Mouse (Mus musculus) heart, embryonic 10.5 days (tissue): ENCODE measurements around the gene Rtn4rl2. TPM values are rescaled to one million over a fixed set of nuclear protein-coding genes. Genes with fewer than 3 reads are reported as not detected.

Experiments
- DNase-seq: peaks from one replicate; pipeline ENCODE4 v3.0.0-alpha.2; 2017; ENCODE audit warnings: low spot score
- H3K27ac ChIP-seq: fragments of 300-500 bp; sonication (generic); 2 replicates; pipeline ENCODE4 v1.5.1; 2016; ENCODE audit warnings: mild to moderate bottlenecking
- H3K27me3 ChIP-seq: fragments of 300-500 bp; sonication (generic); 2 replicates; pipeline ENCODE4 v1.6.1; 2016; ENCODE audit warnings: mild to moderate bottlenecking; ENCODE audit not compliant: poor library complexity, insufficient read depth, severe bottlenecking
- H3K36me3 ChIP-seq: fragments of 300-500 bp; sonication (generic); 2 replicates; pipeline ENCODE4 v1.6.1; 2016; ENCODE audit warnings: mild to moderate bottlenecking, moderate library complexity
- H3K4me1 ChIP-seq: fragments of 300-500 bp; sonication (generic); 2 replicates; pipeline ENCODE4 v1.6.1; 2016; ENCODE audit warnings: mild to moderate bottlenecking
- H3K4me3 ChIP-seq: fragments of 300-500 bp; sonication (generic); 2 replicates; pipeline ENCODE4 v1.5.1; 2016; ENCODE audit warnings: mild to moderate bottlenecking, moderate library complexity
- H3K9me3 ChIP-seq: fragments of 300-500 bp; sonication (generic); 2 replicates; pipeline ENCODE4 v1.6.1; 2016; ENCODE audit warnings: mild to moderate bottlenecking, moderate library complexity
- WGBS: fragments of 180-500 bp; shearing (Covaris S2); methylation state at CpG from one replicate; pipeline ENCODE4 v1.1.7; 2016; 5-methylcytosine and 5-hydroxymethylcytosine counted together
- polyA plus RNA-seq: library from polyadenylated mRNA; unstranded; fragments of >200 nt; fragmentation: Nextera tagmentation; extraction: Ambion mirVana; gene quantifications from 2 replicates; pipeline ENCODE4 v1.2.1, GENCODE M21; 2016

Gene Rtn4rl2
- polyA plus RNA-seq, 1 experiment from 2014 or later: 0.88 TPM

DNA sequence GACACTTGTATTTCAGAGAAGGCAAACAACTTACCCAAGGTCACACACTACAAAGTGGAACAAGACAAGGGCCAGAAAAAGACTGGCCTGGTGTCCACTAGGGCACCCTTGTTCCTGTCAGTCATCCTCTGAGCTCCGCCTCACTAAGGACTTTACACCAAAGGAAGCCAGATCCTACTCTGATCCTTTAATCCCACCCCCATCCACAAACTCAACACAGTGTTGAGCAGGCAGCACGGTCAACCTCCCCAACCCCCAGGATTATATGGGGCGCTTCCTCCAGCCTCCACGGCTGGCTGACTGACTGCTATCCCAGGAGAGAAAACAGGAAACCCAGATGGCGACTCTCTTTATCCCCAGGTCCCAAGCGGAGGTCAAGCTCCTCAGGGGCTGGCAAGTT, 3.4 kb downstream of the Rtn4rl2 start:
- H3K9me3 ChIP-seq: no peaks in the 10 kb centered on the region
- H3K36me3 ChIP-seq: no peaks in the 10 kb centered on the region
- no peak for DNase-seq
- H3K27me3 ChIP-seq: peaks cover 99% of the 10 kb centered on the region
- WGBS: 3% methylated on average over 6 of the region's 6 CpGs
- H3K4me1 ChIP-seq: peaks cover 44% of the 10 kb centered on the region
- H3K4me3 ChIP-seq: peak overlapping the region; percentile 45
- H3K27ac ChIP-seq: peak overlapping the region; percentile 47; the same call in 1 of the 2 replicates

DNA sequence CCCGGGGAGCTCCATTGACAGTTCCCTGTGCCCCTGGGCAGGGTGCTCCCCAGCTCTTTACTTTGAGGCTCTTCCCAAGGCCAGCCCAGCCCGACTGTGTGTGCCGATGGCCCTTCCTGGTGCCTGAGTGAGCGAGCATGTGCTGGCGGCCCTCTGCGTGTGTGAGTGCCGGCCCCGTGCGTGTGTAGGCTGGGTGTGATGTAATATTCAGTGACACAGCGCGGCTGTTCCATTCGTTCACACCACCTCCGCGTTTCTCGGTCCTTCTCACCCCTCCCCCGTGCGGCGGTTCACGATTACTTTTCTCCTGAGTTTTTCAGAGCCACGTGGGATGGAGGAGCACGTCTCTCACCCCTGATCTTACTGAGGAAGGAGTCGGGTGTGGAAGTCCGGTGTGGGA, 3.9 kb downstream of the Rtn4rl2 start:
- no peaks in the 10 kb centered on the region for H3K36me3 ChIP-seq
- 3% methylated on average over 23 of the region's 23 CpGs for WGBS
- no peak for DNase-seq
- no peak overlapping the region for H3K27ac ChIP-seq
- peaks cover 98% of the 10 kb centered on the region for H3K27me3 ChIP-seq
- no peaks in the 10 kb centered on the region for H3K9me3 ChIP-seq
- H3K4me1 ChIP-seq: peaks cover 39% of the 10 kb centered on the region
- peak overlapping the region; percentile 45 for H3K4me3 ChIP-seq

DNA sequence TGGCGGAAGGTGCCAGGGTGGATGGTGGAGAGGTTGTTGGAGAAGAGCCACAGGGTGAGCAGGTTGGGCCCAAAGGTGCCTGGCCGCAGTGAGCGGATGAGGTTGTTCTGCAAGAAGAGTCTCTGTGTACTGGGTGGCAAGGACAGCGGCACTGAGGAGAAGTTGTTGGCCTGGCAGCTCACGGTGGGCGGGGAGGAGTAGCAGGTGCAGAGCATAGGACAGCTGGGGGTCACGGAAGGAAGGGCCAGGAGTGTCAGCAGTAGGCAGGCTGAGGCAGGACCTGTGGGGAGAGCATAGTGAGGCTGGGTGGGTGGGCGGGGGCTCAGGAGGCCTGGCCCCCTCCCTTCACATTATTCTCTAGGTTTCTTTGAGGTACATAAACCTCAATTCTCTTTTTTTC, 5.9 kb downstream of the Rtn4rl2 start:
- DNase-seq: no peak
- Histone ChIP-seq H3K27me3 (peaks cover 94% of the 10 kb centered on the region), H3K27ac (no peak overlapping the region), H3K9me3 (no peaks in the 10 kb centered on the region), H3K4me3 (no peak overlapping the region), H3K36me3 (no peaks in the 10 kb centered on the region), H3K4me1 (peaks cover 19% of the 10 kb centered on the region)
- 69% methylated on average over 8 of the region's 8 CpGs for WGBS

DNA sequence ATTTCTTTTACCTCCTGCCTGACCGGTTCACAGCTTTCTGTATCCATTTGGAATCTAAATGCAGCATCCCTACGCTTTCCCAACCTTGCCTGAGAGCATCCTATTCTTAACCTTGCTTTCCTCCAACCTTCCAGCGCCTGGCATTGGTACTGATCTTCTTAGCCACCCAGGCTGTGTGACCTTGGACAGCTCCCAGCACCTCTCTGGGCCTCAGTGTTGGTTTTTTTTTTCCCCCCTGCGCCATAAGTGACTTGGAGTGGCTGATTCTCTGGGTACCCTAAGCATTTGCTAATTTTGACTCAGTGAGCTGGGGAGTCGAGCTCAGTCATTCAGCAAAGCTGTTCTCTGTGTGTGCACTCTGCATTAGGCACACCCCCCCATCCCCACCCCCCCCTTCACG, 10.7 kb downstream of the Rtn4rl2 start:
- DNase-seq: no peak
- H3K27me3 ChIP-seq: peaks cover 94% of the 10 kb centered on the region
- no peaks in the 10 kb centered on the region for H3K9me3 ChIP-seq
- peaks cover 12% of the 10 kb centered on the region for H3K4me1 ChIP-seq
- no peaks in the 10 kb centered on the region for H3K36me3 ChIP-seq
- H3K4me3 ChIP-seq: no peak overlapping the region
- H3K27ac ChIP-seq: no peak overlapping the region
- WGBS: 36% methylated on average over 6 of the region's 6 CpGs

DNA sequence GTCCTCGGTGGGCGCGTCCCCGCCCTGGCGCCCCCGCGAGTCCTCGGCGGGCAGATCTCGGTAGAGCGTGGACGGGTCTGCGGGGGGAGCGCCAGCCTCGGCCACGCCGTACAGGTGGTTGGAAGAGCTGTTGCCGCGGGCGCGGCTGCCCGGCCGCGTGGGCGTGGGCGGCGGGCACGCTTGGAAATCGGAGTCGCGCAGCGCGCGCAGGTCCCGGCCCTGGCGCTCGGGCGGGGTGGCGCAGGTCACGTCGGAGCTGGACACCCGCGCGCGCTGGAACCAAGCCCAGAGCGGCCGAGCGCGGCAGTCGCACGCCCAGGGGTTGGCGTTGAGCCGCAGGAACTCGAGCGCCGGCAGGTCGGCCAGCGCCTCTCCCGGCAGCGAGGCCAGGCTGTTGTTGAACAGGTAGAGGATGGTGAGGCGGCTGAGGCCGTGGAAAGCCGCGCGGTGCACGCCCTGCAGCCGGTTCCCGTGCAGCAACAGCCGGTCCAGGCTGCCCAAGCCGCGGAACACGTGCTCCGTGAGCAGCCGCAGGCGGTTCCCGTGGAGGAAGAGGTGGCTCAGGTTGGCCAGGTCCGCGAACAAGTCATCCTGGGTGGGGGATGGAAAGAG, 14.3 kb downstream of the Rtn4rl2 start:
- Histone ChIP-seq H3K36me3 (no peaks in the 10 kb centered on the region), H3K9me3 (no peaks in the 10 kb centered on the region), H3K4me3 (peak overlapping the region; percentile 62), H3K27me3 (peaks cover 100% of the 10 kb centered on the region), H3K4me1 (peaks cover 12% of the 10 kb centered on the region), H3K27ac (peak overlapping the region; percentile 67)
- DNase-seq: no peak
- WGBS: 2% methylated on average over 69 of the region's 78 CpGs

DNA sequence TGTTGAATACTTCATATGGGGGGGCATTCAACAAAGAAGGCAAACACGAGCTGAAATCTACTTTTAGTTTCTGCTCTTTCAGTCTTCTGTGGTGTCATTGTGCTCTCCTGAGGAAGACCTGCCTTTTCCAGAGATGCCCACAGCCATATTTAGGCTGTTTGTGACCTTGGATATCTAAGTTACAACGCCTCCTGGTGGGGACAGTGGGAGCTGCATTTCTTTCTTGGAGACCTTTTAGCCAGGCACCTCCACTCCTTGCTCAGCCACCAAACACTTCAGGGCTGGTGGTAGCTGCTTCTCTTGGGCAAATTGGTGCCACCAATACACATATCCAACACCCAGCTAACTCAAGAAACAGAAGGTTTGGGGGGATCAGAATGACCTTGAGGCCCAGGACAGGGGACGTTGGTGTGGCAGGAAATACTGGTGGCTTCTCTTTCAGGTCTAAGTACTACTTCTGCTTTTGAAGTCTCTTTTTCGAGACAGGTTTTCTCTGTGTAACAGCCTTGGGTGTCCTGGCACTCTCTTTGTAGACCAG, 15.8 kb downstream of the Rtn4rl2 start:
- Histone ChIP-seq H3K4me1 (peaks cover 20% of the 10 kb centered on the region), H3K4me3 (no peak overlapping the region), H3K27me3 (peaks cover 100% of the 10 kb centered on the region), H3K9me3 (no peaks in the 10 kb centered on the region), H3K36me3 (no peaks in the 10 kb centered on the region), H3K27ac (no peak overlapping the region)
- WGBS: 53% methylated on average over 4 of the region's 4 CpGs
- no peak for DNase-seq

DNA sequence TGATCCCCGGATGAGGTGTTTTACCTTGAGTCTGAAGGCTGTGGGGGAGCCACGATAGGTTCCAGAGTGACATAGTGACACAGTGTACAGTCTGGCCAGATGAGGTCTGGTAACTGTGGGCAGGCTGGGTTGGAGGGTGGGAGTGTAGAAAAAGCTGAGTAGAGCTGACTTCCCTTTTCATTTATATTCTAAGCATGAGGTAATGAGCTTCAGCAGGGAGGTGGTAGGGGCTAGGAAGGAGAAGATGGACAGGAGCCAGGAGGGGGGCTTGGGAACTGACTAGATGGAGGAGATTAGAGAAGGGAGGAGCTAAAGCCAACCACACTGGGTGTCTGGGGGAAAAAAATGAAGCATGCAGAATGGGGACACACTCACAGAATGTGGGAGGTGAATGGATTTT, 17.5 kb downstream of the Rtn4rl2 start:
- Histone ChIP-seq H3K36me3 (no peaks in the 10 kb centered on the region), H3K4me3 (no peak overlapping the region), H3K27ac (no peak overlapping the region), H3K27me3 (peaks cover 94% of the 10 kb centered on the region), H3K9me3 (no peaks in the 10 kb centered on the region), H3K4me1 (peaks cover 23% of the 10 kb centered on the region)
- no peak for DNase-seq
- 52% methylated on average over 2 of the region's 2 CpGs for WGBS

DNA sequence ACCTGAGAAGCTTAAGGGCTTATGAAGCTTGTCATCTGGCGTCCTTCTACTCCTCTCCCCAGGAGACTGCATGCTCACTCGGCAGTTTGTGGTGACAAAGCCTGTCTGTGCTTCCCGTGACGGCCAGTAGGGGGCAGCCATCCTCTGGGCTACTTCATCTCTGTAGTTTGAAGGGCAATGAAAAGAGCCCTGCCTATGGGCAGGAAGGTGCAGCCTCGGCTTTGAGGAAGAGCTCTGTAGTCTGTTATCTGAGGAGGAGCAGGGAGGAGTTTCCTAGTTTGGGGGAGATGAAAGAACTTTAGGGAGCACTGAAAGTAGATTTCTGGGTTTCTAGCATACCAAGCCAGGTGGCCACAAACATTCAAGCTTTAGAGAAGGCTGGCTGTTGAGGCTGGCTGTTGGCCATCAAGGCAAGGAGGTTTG, 18.0 kb downstream of the Rtn4rl2 start:
- peaks cover under 1% of the 10 kb centered on the region for H3K36me3 ChIP-seq
- 13% methylated on average over 5 of the region's 5 CpGs for WGBS
- no peaks in the 10 kb centered on the region for H3K9me3 ChIP-seq
- no peak overlapping the region for H3K27ac ChIP-seq
- H3K4me1 ChIP-seq: peaks cover 23% of the 10 kb centered on the region
- no peak overlapping the region for H3K4me3 ChIP-seq
- DNase-seq: no peak
- peaks cover 89% of the 10 kb centered on the region for H3K27me3 ChIP-seq

DNA sequence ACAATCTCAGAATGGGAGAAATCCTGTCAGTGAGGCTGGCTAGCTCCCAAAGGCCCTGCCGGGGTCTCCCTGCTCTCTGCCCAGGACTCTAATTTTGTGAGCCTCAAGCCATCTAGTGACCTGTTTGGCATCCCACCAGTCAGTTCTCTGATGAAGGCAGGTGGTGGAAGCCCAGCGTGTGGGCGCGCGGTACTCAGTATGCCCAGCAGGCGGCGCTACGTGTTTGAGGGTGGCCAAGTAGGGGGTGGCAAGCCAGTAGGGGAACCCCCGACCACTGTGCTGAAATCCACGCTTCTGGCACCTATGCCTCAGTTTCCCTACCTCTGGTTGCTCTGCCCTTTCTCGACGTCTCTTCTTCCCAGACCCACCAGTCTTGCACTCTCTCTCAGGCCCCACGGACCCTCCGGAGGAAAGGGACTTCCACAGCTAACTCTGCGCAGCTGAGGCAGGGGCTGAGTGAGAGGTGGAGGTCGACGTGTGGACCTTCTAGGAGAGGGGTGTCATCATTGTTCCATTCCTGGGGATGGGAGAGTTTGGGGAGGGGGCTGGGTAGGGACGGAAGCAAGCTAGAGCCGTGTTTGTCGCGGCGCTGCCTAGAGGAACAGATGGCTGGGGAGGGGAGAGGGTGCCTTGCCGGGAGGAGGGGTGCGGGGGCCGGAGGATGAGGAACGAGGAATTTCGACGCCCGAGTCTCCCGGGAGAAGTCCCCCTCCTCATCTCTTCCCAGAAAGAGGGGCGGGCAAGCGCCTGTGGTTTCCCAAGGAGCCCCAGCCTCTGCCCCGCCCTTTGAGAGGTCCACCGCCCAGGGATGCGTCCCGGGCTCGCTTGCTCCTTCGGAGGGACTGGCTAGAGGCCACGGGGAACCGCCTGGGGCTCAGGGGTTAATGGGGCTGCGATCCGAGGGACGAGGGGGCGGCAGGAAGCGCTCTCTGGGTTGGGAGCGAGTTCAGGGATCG, 20.6 kb downstream of the Rtn4rl2 start:
- under 1% methylated on average over 47 of the region's 47 CpGs for WGBS
- no peak for DNase-seq

DNA sequence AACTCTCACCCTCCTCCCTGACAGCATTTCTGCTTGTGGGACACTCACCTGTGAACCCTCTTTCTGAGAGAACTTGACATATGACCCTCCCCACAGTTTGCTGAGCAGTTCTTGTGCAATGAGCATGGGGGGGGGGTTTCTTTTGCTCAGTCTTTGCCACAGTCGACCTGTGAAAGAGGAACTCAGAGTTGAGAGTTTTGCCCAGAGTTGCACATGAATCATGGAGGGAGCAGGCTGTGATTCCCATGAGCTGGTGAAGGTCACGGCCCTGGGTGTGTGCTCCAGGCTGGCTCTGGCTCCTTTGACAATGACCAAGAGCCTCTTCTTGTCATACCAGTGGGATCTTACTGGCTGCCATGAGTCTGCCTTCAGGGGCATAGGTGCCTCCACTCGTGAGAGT, 24.3 kb downstream of the Rtn4rl2 start:
- Histone ChIP-seq H3K9me3 (no peaks in the 10 kb centered on the region), H3K27ac (no peak overlapping the region), H3K36me3 (peaks cover 62% of the 10 kb centered on the region), H3K27me3 (peaks cover 26% of the 10 kb centered on the region), H3K4me3 (no peak overlapping the region), H3K4me1 (peaks cover 11% of the 10 kb centered on the region)
- DNase-seq: no peak
- WGBS: 73% methylated on average over 3 of the region's 3 CpGs

More for the DNA sequence above, 20.6 kb downstream of the Rtn4rl2 start:
- H3K4me1 ChIP-seq: peaks cover 11% of the 10 kb centered on the region
- H3K9me3 ChIP-seq: no peaks in the 10 kb centered on the region
- H3K36me3 ChIP-seq: peaks cover 27% of the 10 kb centered on the region
- peak overlapping the region; percentile 23; the same call in 1 of the 2 replicates for H3K27ac ChIP-seq
- H3K4me3 ChIP-seq: peak overlapping the region; percentile 57
- H3K27me3 ChIP-seq: peaks cover 63% of the 10 kb centered on the region

DNA sequence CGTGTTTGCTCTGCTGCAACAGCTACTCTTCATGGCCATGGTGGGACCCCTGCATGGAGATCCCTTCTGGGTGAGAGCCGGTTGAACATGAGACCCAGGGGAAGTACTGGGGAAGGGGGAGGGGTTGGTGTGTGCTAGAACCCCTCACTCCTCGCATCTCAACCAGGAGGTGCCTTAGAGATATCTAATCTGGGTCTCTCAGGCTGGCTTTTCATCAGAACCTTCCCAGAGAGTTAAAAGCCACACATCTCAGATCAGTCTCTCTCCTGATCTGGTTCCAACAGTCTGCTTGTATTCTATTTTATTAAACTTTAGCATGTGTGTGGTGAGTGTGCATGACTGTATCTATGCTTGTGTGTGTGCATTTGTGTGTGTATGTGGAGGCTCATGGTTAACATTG, 25.1 kb downstream of the Rtn4rl2 start:
- Histone ChIP-seq H3K9me3 (no peaks in the 10 kb centered on the region), H3K27ac (no peak overlapping the region), H3K36me3 (peaks cover 70% of the 10 kb centered on the region), H3K4me1 (peaks cover 10% of the 10 kb centered on the region), H3K4me3 (no peak overlapping the region), H3K27me3 (peaks cover 18% of the 10 kb centered on the region)
- 66% methylated on average over 3 of the region's 3 CpGs for WGBS
- DNase-seq: no peak

DNA sequence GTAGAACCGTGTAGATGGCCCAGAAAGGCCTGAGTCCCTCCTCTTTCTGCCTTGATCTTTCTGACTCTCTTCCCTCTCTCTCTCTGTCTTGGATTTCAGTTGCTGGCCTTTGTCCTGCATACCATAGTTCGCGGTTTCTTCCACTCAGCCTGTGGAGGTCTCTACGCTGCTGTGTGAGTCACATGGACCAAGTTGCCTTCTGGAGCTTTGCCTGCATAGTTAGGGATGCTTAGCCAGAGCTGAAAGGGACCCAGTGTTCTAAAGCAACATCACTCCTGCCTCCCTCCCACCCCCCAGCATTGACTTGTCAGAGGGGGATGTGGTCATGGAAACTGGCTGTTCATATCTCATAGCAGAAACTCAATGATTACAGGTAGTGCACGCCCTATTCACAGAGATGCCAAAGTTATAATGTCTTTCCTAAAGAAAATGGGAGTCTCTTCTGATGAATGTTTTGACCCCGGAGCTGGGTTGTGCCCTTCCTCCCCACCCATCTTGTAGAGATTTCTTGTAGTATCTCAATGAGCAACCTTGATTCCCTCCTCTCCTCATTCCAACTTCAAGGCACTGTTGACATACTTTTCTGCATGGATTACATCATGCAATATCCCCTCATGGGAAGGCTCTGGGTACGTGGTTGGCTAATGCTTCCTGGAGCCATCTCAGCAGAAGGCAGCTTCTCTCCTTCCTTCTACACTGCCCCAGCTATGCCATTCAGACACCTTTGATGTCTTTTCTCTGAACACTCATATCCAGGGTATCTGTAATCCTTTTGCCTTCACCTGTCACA, 26.3 kb downstream of the Rtn4rl2 start:
- H3K4me1 ChIP-seq: no peaks in the 10 kb centered on the region
- peaks cover 82% of the 10 kb centered on the region for H3K36me3 ChIP-seq
- no peak for DNase-seq
- WGBS: 84% methylated on average over 7 of the region's 7 CpGs
- no peak overlapping the region for H3K27ac ChIP-seq
- H3K27me3 ChIP-seq: peaks cover 6% of the 10 kb centered on the region; the same call in 1 of the 2 replicates
- no peaks in the 10 kb centered on the region for H3K9me3 ChIP-seq
- no peak overlapping the region for H3K4me3 ChIP-seq
